Mouse (Mus musculus) C2C12 (cell line): Measurements from ENCODE around the gene Pygo2.

Source experiments
- CTCF ChIP-seq: IDR thresholded peaks from one replicate; pipeline ENCODE4 v1.5.1; 2011; ENCODE audit not compliant: control insufficient read depth, insufficient read depth, insufficient read length
- USF1 ChIP-seq: IDR thresholded peaks from one replicate; pipeline ENCODE4 v1.6.1; 2011; ENCODE audit warnings: low read depth, mild to moderate bottlenecking, control low read depth, moderate library complexity

- TF ChIP-seq CTCF (no peak), USF1 (no peak)
These were observed 45.5 kb upstream of the Pygo2 start for GRCm38 (mm10) chr3:89384331-89385076.
